Mouse (Mus musculus) erythroid progenitor cell, adult 5-6 weeks (primary cell): ENCODE measurements around the gene Cbfa2t2. TPM values are rescaled to one million over a fixed set of nuclear protein-coding genes. Genes with fewer than 3 reads are reported as not detected.
"Not testable (repeated sequence)": the region's sequence is repeated elsewhere in the genome, so short reads cannot be mapped to it uniquely, and the experiment has no call there.

Source experiments
- ATAC-seq: replicated peaks from 2 replicates; pipeline ENCODE4 v1.8.0; 2016; ENCODE audit warnings: moderate number of reproducible peaks, mild to moderate bottlenecking, moderate TSS enrichment, inconsistent platforms; ENCODE audit not compliant: poor library complexity, low FRiP score, severe bottlenecking
- total RNA-seq, 2 experiments: library from RNA; stranded (forward) in 1 of 2; stranded (reverse) in 1 of 2; fragments of 150-400 nt in 1 of 2; fragments of 186-747, 209-891 nt in 1 of 2; gene quantifications; 2 replicates each; pipeline versions ENCODE4 v1.2.3 to v1.2.4; 2015 to 2017; ENCODE audit warnings: low replicate concordance in 2 of 2

The Cbfa2t2 gene
- total RNA-seq, 2 experiments from 2014 or later = 9.6 to 14.1 TPM

DNA sequence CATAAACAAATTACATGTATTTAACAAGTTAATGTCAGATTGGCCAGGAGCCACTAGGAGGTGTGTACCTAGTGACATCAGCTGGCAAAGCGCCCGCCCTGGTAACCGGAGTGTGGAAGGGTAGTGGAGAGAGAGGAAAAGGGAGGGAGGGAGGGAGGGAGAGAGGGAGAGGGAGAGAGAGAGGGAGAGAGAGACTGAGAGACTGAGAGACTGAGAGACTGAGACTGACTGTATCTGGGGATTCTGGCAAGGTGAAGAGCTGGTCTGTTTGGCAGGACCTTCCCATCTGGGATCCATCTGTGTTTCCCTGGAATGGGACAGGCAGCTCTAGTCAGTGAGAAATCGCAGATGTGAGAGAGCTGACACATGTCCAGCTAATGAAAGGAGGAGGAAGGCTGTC lies 23.6 kb downstream of the Cbfa2t2 start:
- 0 out of 2 replicates have a peak, but pooled peaks have one; percentile 61 for ATAC-seq

DNA sequence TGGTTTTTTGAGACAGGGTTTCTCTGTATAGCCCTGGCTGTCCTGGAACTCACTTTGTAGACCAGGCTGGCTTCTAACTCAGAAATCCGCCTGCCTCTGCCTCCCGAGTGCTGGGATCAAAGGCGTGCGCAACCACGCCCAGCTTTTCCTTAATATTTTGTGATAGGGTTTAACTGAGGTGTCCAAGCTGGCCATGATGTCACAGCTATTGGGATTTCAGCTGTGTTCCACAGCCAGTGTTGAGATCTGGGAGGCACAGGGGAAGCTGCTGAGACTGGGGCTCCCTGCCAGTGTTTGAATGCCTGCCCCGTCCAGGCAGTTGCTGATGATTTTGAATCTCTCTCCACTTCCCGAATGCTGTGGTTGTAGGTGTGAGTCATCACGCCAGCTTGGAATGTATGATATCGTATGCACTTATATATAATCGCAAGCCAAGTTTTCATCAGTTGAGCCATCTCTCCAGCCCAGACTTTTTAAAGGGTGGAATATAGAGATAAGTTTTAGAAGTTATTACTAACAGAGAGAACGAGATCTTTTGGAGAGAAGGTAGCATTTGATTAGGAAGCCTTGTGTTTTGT lies 27.4 kb downstream of the Cbfa2t2 start:
- no peak for ATAC-seq

GRCm38 (mm10) chr2:154465914-154466335 lies 29.6 kb downstream of the Cbfa2t2 start:
- no peak for ATAC-seq

DNA sequence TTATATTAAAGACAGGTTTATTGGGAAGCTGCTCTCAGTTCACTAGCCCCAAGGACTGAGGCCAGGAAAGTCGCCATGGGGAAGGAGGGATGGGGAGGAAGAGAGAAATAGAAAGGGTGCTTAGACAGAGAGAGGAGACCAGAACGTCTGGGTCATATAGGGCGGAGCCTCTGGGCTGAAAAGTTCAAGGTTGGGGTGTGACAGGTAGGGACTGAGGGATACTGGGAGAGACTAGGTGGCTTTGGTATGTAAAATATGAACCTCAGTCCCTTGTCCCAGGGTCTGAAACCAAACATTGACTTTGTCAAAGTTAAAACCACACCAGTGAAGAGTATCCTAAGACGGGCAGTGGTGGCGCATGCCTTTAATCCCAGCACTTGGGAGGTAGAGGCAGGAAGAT lies 30.9 kb downstream of the Cbfa2t2 start:
- no peak for ATAC-seq

- no peak for ATAC-seq
Observed at GRCm38 (mm10) chr2:154474251-154475061, 38.2 kb downstream of the Cbfa2t2 start.

DNA sequence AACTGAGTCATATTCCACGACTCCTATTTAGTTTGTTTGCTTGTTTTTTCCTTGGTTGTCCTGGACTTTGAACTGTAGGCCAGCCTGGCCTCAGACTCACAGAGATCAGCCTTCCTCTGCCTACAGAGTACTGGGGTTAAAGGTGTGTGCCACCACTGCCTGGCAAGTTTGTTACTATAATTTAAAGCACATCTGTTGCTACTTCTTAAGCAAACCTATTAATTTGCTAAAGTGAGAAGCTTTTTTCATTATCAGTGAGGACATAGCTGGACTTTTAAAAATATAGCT lies 38.7 kb downstream of the Cbfa2t2 start:
- ATAC-seq = no peak

- no peak for ATAC-seq
Observed at GRCm38 (mm10) chr2:154475861-154476260, 39.6 kb downstream of the Cbfa2t2 start.

DNA sequence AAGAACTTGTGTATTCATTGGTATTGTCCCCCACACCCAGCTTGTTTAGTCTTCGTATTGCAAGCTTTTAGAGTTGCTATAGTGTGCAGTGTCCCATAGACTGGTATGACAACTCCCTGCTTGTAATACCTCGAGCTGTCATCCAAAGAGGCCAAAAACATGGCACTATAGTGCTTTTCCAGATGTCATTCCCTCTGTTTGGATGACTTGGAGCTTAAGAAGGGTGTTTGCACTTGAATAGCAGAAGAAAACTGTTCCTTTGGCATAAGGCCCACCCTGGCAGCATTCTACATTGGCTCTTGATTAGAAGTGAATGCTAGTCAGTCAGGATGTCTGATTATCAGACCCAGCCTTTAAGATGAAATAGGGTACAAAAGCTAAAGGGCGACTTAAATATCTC lies 40.7 kb downstream of the Cbfa2t2 start:
- ATAC-seq = no peak

DNA sequence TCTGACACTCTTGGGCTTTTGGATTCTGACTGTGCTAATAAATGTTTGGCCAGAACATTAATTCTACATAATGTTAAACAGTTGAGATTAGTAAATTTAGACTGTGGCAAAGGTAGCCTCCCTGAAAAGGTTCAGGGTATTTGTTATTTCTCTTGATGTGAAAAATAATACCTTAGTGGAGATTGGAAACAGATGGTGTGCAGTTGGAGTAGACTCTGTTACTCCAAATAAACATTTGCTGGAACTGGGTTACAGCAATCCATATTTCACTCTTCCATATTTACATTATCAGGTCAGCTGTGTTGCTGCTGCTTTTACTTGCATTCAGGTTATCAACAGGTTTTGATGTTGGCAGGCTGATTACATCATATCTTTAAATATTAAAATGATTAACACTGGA lies 55.5 kb downstream of the Cbfa2t2 start:
- no peak for ATAC-seq

DNA sequence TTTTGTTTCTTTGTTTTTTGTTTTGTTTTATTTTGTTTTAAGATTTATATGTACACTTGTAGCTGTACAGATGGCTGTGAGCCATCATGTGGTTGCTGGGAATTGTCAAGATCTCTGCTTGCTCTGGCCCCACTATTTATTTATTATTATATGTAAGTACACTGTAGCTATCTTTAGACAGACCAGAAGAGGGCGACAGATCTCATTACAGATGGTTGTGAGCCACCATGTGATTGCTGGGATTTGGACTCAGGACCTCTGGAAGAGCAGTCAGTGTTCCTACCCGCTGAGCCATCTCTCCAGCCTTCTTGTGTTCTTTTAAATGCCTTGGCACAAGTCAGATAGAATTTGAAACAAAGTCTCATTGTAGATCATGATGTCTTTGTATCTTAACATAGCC lies 57.3 kb downstream of the Cbfa2t2 start:
- ATAC-seq = not testable (repeated sequence)

DNA sequence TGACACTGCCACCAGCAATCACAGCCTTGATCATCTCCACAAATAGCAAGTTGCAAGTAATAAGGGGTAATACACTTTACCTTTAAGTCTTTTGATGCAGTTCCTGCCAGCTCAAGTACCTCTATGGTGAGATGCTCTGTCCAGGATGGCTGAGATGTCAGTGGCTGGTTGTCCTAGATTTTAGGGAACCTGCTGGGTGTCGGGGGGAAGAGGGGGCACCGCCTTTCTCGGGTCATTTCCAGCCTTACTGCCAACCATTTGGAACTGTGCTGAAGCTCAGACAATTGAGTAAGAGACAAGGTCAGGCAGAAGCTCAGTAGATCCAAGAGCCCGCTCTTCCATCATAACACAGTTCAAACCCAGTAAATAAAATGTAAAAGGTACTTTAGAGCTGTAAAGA lies 58.7 kb downstream of the Cbfa2t2 start:
- ATAC-seq = no peak

- no peak for ATAC-seq
Observed at GRCm38 (mm10) chr2:154498571-154498970, 62.3 kb downstream of the Cbfa2t2 start.

GRCm38 (mm10) chr2:154499717-154500247 lies 63.5 kb downstream of the Cbfa2t2 start:
- ATAC-seq = no peak

DNA sequence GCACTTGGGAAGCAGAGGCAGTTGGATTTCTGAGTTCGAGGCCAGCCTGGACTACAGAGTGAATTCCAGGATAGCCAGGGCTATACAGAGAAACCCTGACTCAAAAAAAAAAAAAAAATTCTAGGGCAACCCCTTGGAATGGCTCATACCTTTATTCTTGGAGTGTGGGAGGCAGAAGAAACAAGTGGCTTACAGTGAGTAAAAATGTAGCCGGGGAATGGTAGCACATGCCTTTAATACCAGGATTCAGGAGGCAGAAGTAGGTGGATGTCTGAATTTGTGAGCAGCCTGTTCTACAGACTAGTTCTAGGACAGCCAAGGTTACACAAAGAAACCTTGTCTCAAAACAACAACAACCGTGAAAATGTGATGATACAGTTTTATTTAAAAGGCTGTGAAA lies 64.5 kb downstream of the Cbfa2t2 start:
- no peak for ATAC-seq

DNA sequence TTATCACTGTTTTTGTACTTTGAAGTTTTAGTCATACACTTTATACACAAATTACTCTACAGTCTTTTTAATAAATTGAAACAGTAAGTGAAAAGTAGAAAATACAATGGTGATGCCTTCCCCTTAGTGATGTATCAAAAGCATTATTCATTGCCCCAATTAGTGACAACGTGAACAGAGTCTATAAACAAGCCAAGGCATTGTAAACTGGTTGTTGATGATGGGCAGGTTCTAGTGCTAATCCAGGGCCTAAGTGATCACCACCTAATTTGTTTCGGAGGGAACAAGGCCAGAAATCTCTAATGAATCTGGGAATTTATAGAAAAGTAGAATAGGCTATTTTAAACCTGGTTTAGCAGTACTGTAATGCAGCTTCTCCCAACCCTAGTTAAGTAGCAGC lies 70.8 kb downstream of the Cbfa2t2 start:
- ATAC-seq = no peak

DNA sequence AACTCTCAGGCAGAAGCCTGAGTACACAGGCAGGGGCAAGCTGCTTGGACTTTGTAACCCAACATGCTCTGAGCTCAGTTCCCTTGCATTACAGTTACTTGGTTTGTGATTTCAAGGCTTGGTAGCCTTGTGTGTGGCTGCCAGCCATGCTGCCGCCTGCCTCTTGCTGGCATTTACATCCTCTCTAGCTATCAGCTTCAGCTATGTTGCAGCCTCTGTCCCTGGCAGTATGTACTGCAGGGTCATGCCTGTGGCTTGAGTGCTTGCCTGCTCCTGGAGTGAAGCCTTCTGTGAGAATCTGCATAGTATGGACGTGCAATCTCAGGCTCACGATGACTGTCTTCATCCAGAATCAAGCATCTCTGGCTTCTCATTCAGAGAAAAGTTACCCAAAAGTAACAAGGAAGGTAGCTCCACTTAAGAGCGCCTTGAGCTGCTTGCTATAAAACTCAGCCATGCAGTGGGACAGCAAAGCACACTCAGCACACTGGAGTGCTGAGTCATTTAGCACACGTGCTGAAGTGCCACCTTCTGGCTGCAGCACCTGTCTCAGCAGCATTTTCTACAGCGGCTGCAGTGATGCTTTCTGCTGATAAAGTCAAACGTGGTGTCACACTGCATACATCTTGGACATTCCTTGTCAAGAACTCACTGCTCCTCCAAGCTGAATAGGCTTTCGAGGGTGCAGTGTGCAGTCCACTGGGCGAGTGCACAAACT lies 71.4 kb downstream of the Cbfa2t2 start:
- ATAC-seq = peak; percentile 64; the same call in 1 of the 2 replicates

- ATAC-seq = no peak
Observed at GRCm38 (mm10) chr2:154508450-154508849, 72.2 kb downstream of the Cbfa2t2 start.

DNA sequence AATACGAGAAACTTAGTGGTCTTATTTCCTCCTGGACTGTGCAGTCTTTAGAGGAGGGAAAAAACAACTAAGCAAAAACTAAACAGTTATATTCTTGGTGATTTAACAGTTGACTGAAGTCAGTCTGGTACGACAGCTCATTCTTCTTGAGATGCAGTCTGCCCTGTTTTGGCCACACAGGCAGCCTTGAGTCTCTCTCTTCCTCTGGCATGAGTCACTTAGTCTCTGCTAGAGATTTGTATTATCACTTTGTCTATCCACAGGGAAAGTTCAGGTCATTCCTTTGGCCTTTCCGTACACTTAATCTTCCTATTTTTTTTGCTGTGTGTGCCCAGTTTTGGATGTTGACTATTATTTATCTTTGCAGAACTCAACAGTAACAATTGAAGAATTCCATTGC lies 73.9 kb downstream of the Cbfa2t2 start:
- no peak for ATAC-seq

DNA sequence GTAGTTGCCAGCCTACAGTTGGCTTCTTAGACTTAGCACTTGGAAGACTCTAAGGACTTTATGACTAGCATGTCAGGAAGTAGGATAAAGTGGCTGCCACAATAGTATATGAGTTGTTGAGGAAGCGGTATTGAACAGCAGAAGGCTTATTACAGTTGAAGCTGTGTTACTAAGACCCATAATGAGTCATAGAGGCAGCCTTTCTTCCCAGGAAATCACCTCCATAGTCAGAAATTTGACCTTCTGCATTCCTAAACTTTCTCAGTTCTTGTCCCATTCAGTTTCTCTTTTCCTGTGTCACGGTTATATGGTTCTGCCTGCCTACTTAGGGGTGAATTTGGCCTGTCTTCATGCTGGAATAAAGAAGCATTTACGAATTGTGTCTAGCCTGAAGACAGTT lies 80.7 kb downstream of the Cbfa2t2 start:
- ATAC-seq = no peak

GRCm38 (mm10) chr2:154517424-154517823 lies 81.1 kb downstream of the Cbfa2t2 start:
- no peak for ATAC-seq

DNA sequence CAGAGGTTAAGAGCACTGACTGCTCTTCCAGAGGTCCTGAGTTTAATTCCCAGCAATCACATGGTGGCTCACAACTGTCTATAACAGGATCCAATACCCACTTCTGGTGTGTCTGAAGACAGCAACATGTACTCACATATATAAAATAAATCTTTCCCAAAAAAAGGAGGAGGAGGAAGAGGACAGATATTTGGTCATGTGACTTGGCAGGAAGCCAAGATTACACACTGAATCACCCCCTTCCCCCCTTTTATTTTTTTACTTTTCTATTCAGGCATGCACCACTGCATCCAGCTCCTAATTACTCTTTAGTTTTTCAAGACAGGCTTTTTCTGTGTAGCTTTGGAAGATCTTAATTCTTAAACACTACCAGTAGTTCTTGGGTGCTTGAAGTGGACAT lies 85.2 kb downstream of the Cbfa2t2 start:
- ATAC-seq = no peak
